Mouse (Mus musculus): ENCODE results near the gene Ppme1. TPM values are rescaled to one million over a fixed set of nuclear protein-coding genes. Genes with fewer than 3 reads are reported as not detected.

The Ppme1 gene
- total RNA-seq, 1 experiment: 31.4 TPM

- Histone ChIP-seq H3K27ac (ENCODE audit: insufficient read depth, low read depth, low read length, poor library complexity, severe bottlenecking) (no peak overlapping the region), H3K4me3 (ENCODE audit: insufficient read depth in 1 of 2, low read depth in 1 of 2, low read length in 2 of 2, poor library complexity in 1 of 2, severe bottlenecking in 1 of 2) (no peak overlapping the region), H3K36me3 (ENCODE audit: control insufficient read depth, insufficient read depth, low read length, poor library complexity, severe bottlenecking) (no peaks in the 10 kb centered on the region), H3K9ac (ENCODE audit: insufficient read depth, low read depth, low read length, poor library complexity, severe bottlenecking) (no peak overlapping the region), H3K9me3 (ENCODE audit: control insufficient read depth, insufficient read depth, low read depth, low read length) (no peaks in the 10 kb centered on the region), H3K4me1 (ENCODE audit: control insufficient read depth in 2 of 2, insufficient read depth in 2 of 2, low read length in 2 of 2, poor library complexity in 1 of 2) (no peaks in the 10 kb centered on the region)
- no peak for TF ChIP-seq CHD2 (IDR thresholded peaks at IDR 0.05; ENCODE audit: low read depth, low read length)
- TF ChIP-seq HCFC1 (IDR thresholded peaks at IDR 0.05; ENCODE audit: borderline replicate concordance, insufficient read depth, low read length): no peak
- TF ChIP-seq ZC3H11A (IDR thresholded peaks at IDR 0.05; ENCODE audit: borderline replicate concordance, low read depth, low read length): no peak
- no peak for TF ChIP-seq ZNF384 (IDR thresholded peaks at IDR 0.05; ENCODE audit: low read depth, low read length)
- TF ChIP-seq MAFK (IDR thresholded peaks at IDR 0.05; ENCODE audit: insufficient read depth, low read depth, low read length): no peak
- in situ Hi-C loops (cut with MboI; ENCODE audit: low sequenced_read_pairs in 2 of 2, unreplicated experiment in 2 of 2): no loop called here
- DNase-seq (ENCODE audit: low read depth, low spot score): no peak
Observed at GRCm38 (mm10) chr7:100356768-100357167, 15.3 kb downstream of the Ppme1 start.

GRCm38 (mm10) chr7:100356324-100356723 is 15.8 kb downstream of the Ppme1 start:
- Histone ChIP-seq H3K4me1 (ENCODE audit: control insufficient read depth in 2 of 2, insufficient read depth in 2 of 2, low read length in 2 of 2, poor library complexity in 1 of 2) (no peaks in the 10 kb centered on the region), H3K36me3 (ENCODE audit: control insufficient read depth, insufficient read depth, low read length, poor library complexity, severe bottlenecking) (no peaks in the 10 kb centered on the region), H3K27ac (ENCODE audit: insufficient read depth, low read depth, low read length, poor library complexity, severe bottlenecking) (no peak overlapping the region), H3K9ac (ENCODE audit: insufficient read depth, low read depth, low read length, poor library complexity, severe bottlenecking) (no peak overlapping the region), H3K9me3 (ENCODE audit: control insufficient read depth, insufficient read depth, low read depth, low read length) (no peaks in the 10 kb centered on the region), H3K4me3 (ENCODE audit: insufficient read depth in 1 of 2, low read depth in 1 of 2, low read length in 2 of 2, poor library complexity in 1 of 2, severe bottlenecking in 1 of 2) (no peak overlapping the region)
- no peak for TF ChIP-seq MAFK (IDR thresholded peaks at IDR 0.05; ENCODE audit: insufficient read depth, low read depth, low read length)
- no peak for TF ChIP-seq HCFC1 (IDR thresholded peaks at IDR 0.05; ENCODE audit: borderline replicate concordance, insufficient read depth, low read length)
- no peak for TF ChIP-seq CHD2 (IDR thresholded peaks at IDR 0.05; ENCODE audit: low read depth, low read length)
- TF ChIP-seq ZC3H11A (IDR thresholded peaks at IDR 0.05; ENCODE audit: borderline replicate concordance, low read depth, low read length): no peak
- TF ChIP-seq ZNF384 (IDR thresholded peaks at IDR 0.05; ENCODE audit: low read depth, low read length): no peak
- in situ Hi-C loops (cut with MboI; ENCODE audit: low sequenced_read_pairs in 2 of 2, unreplicated experiment in 2 of 2): no loop called here
- DNase-seq (ENCODE audit: low read depth, low spot score): no peak

GRCm38 (mm10) chr7:100354984-100355383 is 17.1 kb downstream of the Ppme1 start:
- Histone ChIP-seq H3K36me3 (ENCODE audit: control insufficient read depth, insufficient read depth, low read length, poor library complexity, severe bottlenecking) (no peaks in the 10 kb centered on the region), H3K4me3 (ENCODE audit: insufficient read depth in 1 of 2, low read depth in 1 of 2, low read length in 2 of 2, poor library complexity in 1 of 2, severe bottlenecking in 1 of 2) (no peak overlapping the region), H3K4me1 (ENCODE audit: control insufficient read depth in 2 of 2, insufficient read depth in 2 of 2, low read length in 2 of 2, poor library complexity in 1 of 2) (no peaks in the 10 kb centered on the region), H3K27ac (ENCODE audit: insufficient read depth, low read depth, low read length, poor library complexity, severe bottlenecking) (no peak overlapping the region), H3K9me3 (ENCODE audit: control insufficient read depth, insufficient read depth, low read depth, low read length) (no peaks in the 10 kb centered on the region), H3K9ac (ENCODE audit: insufficient read depth, low read depth, low read length, poor library complexity, severe bottlenecking) (no peak overlapping the region)
- TF ChIP-seq ZC3H11A (IDR thresholded peaks at IDR 0.05; ENCODE audit: borderline replicate concordance, low read depth, low read length) (no peak), MAFK (IDR thresholded peaks at IDR 0.05; ENCODE audit: insufficient read depth, low read depth, low read length) (no peak), CHD2 (IDR thresholded peaks at IDR 0.05; ENCODE audit: low read depth, low read length) (no peak), HCFC1 (IDR thresholded peaks at IDR 0.05; ENCODE audit: borderline replicate concordance, insufficient read depth, low read length) (no peak), ZNF384 (IDR thresholded peaks at IDR 0.05; ENCODE audit: low read depth, low read length) (no peak)
- no peak for DNase-seq (ENCODE audit: low read depth, low spot score)
- in situ Hi-C loops (cut with MboI; ENCODE audit: low sequenced_read_pairs in 2 of 2, unreplicated experiment in 2 of 2): no loop called here

GRCm38 (mm10) chr7:100335921-100336320 is 36.2 kb downstream of the Ppme1 start:
- in situ Hi-C loops (cut with MboI; ENCODE audit: low sequenced_read_pairs in 2 of 2, unreplicated experiment in 2 of 2): no loop called here
- Histone ChIP-seq H3K9ac (ENCODE audit: insufficient read depth, low read depth, low read length, poor library complexity, severe bottlenecking) (no peak overlapping the region), H3K9me3 (ENCODE audit: control insufficient read depth, insufficient read depth, low read depth, low read length) (no peaks in the 10 kb centered on the region), H3K4me3 (ENCODE audit: insufficient read depth in 1 of 2, low read depth in 1 of 2, low read length in 2 of 2, poor library complexity in 1 of 2, severe bottlenecking in 1 of 2) (no peak overlapping the region), H3K27ac (ENCODE audit: insufficient read depth, low read depth, low read length, poor library complexity, severe bottlenecking) (no peak overlapping the region), H3K4me1 (ENCODE audit: control insufficient read depth in 2 of 2, insufficient read depth in 2 of 2, low read length in 2 of 2, poor library complexity in 1 of 2) (no peaks in the 10 kb centered on the region), H3K36me3 (ENCODE audit: control insufficient read depth, insufficient read depth, low read length, poor library complexity, severe bottlenecking) (peaks cover 3% of the 10 kb centered on the region)
- DNase-seq (ENCODE audit: low read depth, low spot score): no peak
- TF ChIP-seq MAFK (IDR thresholded peaks at IDR 0.05; ENCODE audit: insufficient read depth, low read depth, low read length) (no peak), ZNF384 (IDR thresholded peaks at IDR 0.05; ENCODE audit: low read depth, low read length) (no peak)

- H3K9ac ChIP-seq (ENCODE audit: insufficient read depth, low read depth, low read length, poor library complexity, severe bottlenecking): no peak overlapping the region
- in situ Hi-C loops (cut with MboI; ENCODE audit: low sequenced_read_pairs in 2 of 2, unreplicated experiment in 2 of 2): no loop called here
- TF ChIP-seq MAFK (IDR thresholded peaks at IDR 0.05; ENCODE audit: insufficient read depth, low read depth, low read length): no peak
- TF ChIP-seq ZNF384 (IDR thresholded peaks at IDR 0.05; ENCODE audit: low read depth, low read length): no peak
- TF ChIP-seq CHD2 (IDR thresholded peaks at IDR 0.05; ENCODE audit: low read depth, low read length): no peak
- TF ChIP-seq HCFC1 (IDR thresholded peaks at IDR 0.05; ENCODE audit: borderline replicate concordance, insufficient read depth, low read length): no peak
- no peak for TF ChIP-seq ZC3H11A (IDR thresholded peaks at IDR 0.05; ENCODE audit: borderline replicate concordance, low read depth, low read length)
- DNase-seq (ENCODE audit: low read depth, low spot score): no peak
- peaks cover 15% of the 10 kb centered on the region for H3K36me3 ChIP-seq (ENCODE audit: control insufficient read depth, insufficient read depth, low read length, poor library complexity, severe bottlenecking)
- no peaks in the 10 kb centered on the region for H3K9me3 ChIP-seq (ENCODE audit: control insufficient read depth, insufficient read depth, low read depth, low read length)
- no peak overlapping the region for H3K4me3 ChIP-seq (ENCODE audit: insufficient read depth in 1 of 2, low read depth in 1 of 2, low read length in 2 of 2, poor library complexity in 1 of 2, severe bottlenecking in 1 of 2)
- H3K27ac ChIP-seq (ENCODE audit: insufficient read depth, low read depth, low read length, poor library complexity, severe bottlenecking): no peak overlapping the region
- H3K4me1 ChIP-seq (ENCODE audit: control insufficient read depth in 2 of 2, insufficient read depth in 2 of 2, low read length in 2 of 2, poor library complexity in 1 of 2): no peaks in the 10 kb centered on the region
Observed at GRCm38 (mm10) chr7:100331269-100331668, 40.8 kb downstream of the Ppme1 start.
